Mouse (Mus musculus): ENCODE results near the gene Zfp90.
"Not testable (repeated sequence)": the region's sequence is repeated elsewhere in the genome, so short reads cannot be mapped to it uniquely, and the experiment has no call there.

Zfp90 gene

GRCm38 (mm10) chr8:106415182-106415971, at the start of gene Zfp90:
Gene Zfp90 (plus strand): TSS chr8:106415327.
- peak; percentile 94 to 95 for DNase-seq (ENCODE audit: low spot score in 2 of 2)

- DNase-seq (ENCODE audit: low spot score in 2 of 2): no peak
Observed at GRCm38 (mm10) chr8:106368501-106368900, 46.6 kb upstream of the Zfp90 start.

DNA sequence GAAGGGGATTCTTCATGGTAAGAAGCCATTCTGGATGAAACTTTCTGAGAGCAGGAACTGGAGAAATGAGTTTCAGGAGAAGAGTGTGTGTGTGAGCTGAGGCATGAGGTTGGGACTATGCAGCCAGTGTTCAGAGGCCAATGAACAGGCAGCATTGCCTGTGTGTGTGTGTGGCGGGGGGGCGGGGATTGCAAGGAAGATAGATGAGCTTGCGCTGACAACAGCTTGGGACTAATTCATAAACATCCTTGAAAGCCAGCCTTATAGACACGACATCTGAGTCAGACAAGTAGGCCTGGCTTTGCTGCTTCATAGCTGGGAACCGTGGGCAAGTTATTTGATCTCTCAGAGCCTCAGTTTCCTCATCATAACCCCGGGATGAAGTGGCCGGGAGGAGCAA, 46.1 kb upstream of the Zfp90 start:
- no peak for DNase-seq (ENCODE audit: low spot score in 2 of 2)

DNA sequence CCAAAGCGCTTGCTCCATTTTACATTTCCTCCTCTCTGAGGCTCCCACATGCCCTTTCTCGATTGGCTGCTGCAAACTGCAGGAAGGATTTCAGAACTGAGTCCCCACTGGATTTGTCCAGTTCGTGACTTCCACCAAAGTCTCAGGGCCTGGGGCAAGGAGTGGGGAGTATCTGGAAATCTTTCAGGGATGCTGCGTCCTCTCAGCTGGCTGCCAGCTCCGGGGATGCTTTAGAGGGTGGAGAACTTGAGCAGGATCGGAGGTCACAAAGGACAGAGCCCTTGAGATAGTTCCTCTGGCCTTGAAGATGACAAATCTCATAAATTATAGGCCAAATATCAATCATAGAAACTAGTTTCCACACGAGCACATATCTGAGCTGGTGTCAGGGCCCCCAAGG, 39.2 kb upstream of the Zfp90 start:
- DNase-seq (ENCODE audit: low spot score in 2 of 2): no peak

DNA sequence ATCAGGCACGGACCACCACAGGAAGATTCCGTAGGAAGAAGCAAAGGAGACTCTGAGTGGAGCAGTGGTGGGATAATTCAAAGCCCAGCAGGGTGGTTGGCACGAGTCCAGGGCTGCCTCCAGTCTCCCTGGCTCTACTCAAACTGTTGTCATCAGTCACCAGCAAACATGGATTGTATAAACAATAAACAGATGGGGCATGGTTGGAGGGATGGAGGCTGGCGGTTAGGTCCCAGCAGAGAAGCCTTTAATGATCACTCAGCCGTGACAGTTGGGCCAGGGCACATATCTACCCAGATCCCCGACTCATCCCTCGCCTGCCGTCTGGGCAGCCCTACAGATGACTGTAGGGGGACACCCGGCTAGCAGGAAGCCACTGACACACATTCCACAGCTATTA, 38.3 kb upstream of the Zfp90 start:
- DNase-seq (ENCODE audit: low spot score in 2 of 2): no peak

DNA sequence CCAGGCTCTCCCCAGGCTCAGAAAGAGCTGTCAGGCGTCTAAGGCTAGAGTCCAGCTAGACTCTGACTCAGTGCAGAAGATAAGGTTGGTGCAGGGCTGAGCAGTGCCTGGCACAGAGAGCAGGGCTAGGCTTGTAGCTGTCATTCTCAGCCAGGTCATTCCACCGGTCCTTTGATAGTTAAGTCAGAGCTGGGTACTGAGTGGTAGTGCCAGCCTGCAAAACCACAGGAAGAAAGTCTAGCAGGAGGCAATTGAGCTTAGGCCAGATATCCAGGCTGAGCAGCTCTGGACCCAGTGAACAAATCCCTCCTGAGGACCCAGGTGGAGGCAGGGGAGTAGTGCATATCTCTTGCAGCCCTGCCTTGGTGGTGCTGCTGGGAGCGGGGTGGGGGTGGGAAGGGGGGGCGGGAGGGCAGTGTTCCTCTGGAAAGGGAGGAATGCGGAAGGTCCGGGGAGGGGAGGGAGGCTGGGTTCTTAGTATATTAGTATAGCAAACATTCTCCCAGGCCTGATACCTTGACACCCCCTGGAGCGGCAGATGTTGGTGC, 36.6 kb upstream of the Zfp90 start:
- DNase-seq (ENCODE audit: low spot score in 2 of 2): no peak

DNA sequence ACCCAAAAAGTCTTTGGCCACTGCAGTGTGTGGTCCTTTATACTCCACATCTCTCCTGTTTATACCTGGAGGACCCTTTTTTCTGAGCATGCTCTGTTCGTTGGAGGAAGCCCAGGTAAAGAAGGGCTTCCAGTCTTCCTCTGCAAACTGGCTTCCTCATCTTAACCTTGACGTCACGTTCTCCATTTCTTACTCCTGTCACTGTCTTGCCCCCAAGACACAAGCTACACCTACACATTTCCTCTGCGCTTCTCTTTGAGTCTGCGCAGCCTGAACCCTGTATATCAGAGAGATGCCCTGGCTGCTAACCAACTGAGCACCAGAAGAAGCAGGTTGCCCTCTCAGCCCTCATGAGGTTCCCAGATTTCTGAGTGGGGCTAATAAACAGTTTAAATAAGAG, 35.8 kb upstream of the Zfp90 start:
- no peak for DNase-seq (ENCODE audit: low spot score in 2 of 2)

GRCm38 (mm10) chr8:106381026-106381425, 34.1 kb upstream of the Zfp90 start:
- DNase-seq (ENCODE audit: low spot score in 2 of 2): no peak

DNA sequence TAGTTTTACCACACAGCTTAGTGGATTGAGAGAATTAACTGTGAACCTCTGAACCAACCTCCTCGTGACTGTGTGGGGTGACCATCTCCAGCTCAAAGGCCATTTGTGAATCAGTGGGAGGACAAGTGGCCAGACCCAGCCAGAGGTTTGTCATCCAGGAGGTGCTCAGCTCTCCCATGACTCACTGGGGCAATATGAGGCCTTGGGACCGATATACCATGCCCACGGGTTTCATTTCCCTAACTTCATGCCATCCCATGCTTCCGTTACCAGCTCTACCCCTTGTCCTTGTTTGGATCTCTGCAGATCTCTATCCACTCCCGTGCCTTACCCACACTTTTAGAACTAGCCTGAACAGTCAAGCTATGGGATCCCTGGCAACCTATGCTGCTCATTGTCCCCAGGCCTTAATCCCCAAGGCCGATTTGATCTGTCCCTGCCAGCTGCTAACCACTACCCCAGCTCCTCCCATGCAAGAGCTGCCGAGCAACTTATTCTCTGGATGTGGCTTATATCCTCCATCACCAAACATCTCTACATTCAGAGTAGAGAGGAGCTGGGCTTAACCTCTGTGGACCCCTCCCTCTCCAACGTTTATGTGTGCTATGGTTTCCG, 27.2 kb upstream of the Zfp90 start:
- DNase-seq (ENCODE audit: low spot score in 2 of 2): no peak

- DNase-seq (ENCODE audit: low spot score in 2 of 2): no peak
Observed at GRCm38 (mm10) chr8:106394493-106394892, 20.6 kb upstream of the Zfp90 start.

- DNase-seq (ENCODE audit: low spot score in 2 of 2): peak; percentile 80 to 86
Observed at GRCm38 (mm10) chr8:106399694-106400093, 15.4 kb upstream of the Zfp90 start.

DNA sequence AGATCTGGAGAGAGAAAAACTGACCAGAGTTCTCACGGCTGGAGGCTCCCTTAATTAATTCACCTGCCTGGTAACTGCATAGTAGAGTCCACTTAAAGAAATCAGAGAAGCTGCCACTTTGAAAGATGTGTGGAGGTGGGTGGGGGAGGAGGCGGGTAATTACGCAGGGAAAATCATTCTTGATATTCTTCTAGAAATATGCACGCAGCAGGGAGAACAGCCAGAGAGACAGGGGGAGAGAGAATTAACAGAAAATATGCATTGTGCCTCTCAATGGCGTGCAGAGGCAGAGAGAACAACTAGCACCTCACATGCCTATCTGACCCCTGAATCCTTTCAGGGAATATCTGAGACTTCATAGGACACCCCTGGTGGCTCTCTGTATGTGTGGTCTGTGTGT, 14.9 kb upstream of the Zfp90 start:
- no peak for DNase-seq (ENCODE audit: low spot score in 2 of 2)

DNA sequence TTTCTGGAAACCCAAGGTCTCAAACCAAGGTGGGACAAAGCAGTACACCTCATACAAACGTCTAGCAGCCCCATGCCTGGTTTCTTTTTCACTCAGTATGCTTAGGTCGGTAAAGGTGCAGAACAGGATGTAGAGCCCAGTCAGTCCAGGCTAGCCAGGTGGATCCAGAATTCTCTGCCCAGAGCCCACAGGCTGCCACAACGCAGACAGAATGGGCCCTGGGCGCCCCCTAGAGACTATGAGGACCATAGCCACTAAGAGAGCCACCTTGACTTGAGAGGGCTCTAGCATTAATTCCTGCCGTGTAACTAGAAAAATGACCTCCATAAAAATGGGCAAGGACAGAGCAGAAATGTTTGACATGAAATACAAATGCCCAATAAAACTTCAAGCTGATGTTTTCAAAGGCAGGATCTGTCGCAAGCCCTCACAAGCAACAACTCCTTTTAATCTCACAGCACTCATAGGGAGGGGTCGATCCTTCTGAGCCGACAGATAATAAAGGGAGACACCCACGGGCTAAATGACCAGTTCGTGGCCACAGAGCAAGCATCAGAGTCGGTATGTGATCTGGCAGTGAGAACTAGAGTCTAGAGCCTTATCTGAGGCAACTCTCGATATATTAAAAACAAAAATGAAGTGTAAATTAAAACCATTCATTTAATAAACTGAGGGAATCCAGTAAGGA, 11.7 kb upstream of the Zfp90 start:
- peak; percentile 46 to 67 for DNase-seq (ENCODE audit: low spot score in 2 of 2)

DNA sequence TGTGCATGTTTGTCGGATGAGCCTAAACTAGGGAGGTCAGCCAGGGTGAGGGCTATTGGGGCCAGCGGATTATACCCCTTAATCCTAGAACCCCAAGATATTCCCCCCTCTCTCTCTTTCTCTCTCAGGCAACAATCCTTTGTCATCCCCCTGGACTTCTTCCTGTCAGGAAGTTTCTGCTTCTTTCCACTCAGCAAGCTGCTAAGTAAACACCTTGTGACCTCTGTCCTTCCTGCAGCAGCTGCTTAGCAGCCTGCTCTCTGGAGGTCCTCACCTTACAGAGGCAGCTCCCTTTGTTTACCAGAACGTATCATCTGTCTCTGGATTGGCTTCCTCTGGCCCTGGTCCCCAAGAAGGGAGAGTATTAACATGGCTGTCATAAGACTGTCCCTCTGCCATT, 10.3 kb upstream of the Zfp90 start:
- DNase-seq (ENCODE audit: low spot score in 2 of 2): no peak

GRCm38 (mm10) chr8:106405810-106406209, 9.3 kb upstream of the Zfp90 start:
- no peak for DNase-seq (ENCODE audit: low spot score in 2 of 2)

DNA sequence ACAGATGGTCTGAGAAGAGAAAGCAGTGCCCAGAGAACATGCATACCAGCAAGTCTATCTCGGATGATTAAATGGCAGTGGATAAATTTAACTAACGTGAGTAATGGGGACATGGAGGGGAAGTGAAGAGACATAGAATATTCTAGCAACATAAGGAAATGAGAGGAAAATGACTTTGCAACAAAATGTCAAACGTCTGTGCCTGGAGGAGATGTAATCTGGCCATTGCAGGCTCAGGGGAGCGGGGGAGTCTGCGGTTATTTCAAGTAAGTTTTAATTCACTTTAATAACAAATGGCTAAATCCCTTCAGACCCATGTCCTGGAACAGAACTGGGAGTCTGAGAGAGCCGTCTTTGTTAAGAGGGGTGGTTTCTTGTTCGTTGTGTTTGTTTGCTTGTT, 5.1 kb upstream of the Zfp90 start:
- no peak for DNase-seq (ENCODE audit: low spot score in 2 of 2)

GRCm38 (mm10) chr8:106410564-106410963, 4.6 kb upstream of the Zfp90 start:
- no peak for DNase-seq (ENCODE audit: low spot score in 2 of 2)

- DNase-seq (ENCODE audit: low spot score in 2 of 2): no peak
Observed at GRCm38 (mm10) chr8:106411783-106412451, 3.2 kb upstream of the Zfp90 start.

GRCm38 (mm10) chr8:106417692-106418091, 2.6 kb downstream of the Zfp90 start:
- no peak for DNase-seq (ENCODE audit: low spot score in 2 of 2)

GRCm38 (mm10) chr8:106431088-106431487, 16.0 kb downstream of the Zfp90 start:
- no peak for DNase-seq (ENCODE audit: low spot score in 2 of 2)

- not testable (repeated sequence) for DNase-seq (ENCODE audit: low spot score in 2 of 2)
Observed at GRCm38 (mm10) chr8:106431952-106432351, 16.8 kb downstream of the Zfp90 start.

GRCm38 (mm10) chr8:106432954-106433570, 17.9 kb downstream of the Zfp90 start:
- DNase-seq (ENCODE audit: low spot score in 2 of 2): peak; percentile 80 to 90
